Mouse (Mus musculus) limb, embryonic 12.5 days (tissue): ENCODE measurements around the gene Bod1l. TPM values are rescaled to one million over a fixed set of nuclear protein-coding genes. Genes with fewer than 3 reads are reported as not detected.

Experiments
- microRNA-seq: library from miRNA; unstranded; fragments of <30 nt; microRNA quantifications from one replicate; pipeline ENCODE4, GENCODE M21; 2017
- polyA plus RNA-seq: library from polyadenylated mRNA; unstranded; fragments of >200 nt; fragmentation: Nextera tagmentation; extraction: Ambion mirVana; gene quantifications from 2 replicates; pipeline ENCODE4 v1.2.1, GENCODE M21; 2016

The Bod1l gene
- polyA plus RNA-seq, 1 experiment from 2014 or later = 29.5 TPM

Small RNAs within 50 kb of the gene (microRNA-seq; reads per million reads assigned to microRNA genes)
- not detected for gene Mir6414

Other genes with a start within 250 kb of the Bod1l start
- 82.1 and 89.5 TPM in 2 replicates for gene Rab28, start 136.2 kb downstream of the Bod1l start, polyA plus RNA-seq
- 3.9 and 8.7 TPM in 2 replicates for gene Nkx3-2, start 79.8 kb downstream of the Bod1l start, polyA plus RNA-seq
- gene Gm16223, start 223.6 kb upstream of the Bod1l start, polyA plus RNA-seq = not detected in 2 replicates